Mouse (Mus musculus) megakaryocyte, adult 5-6 weeks (primary cell): ENCODE measurements around the gene Trim66. TPM values are rescaled to one million over a fixed set of nuclear protein-coding genes. Genes with fewer than 3 reads are reported as not detected.

Experiments used
- ATAC-seq: 2 replicates; pipeline ENCODE4 v1.8.0; 2016; ENCODE audit warnings: mild to moderate bottlenecking, inconsistent platforms; ENCODE audit not compliant: poor library complexity, severe bottlenecking
- total RNA-seq, 2 experiments: library from RNA; stranded (forward) in 1 of 2; stranded (reverse) in 1 of 2; fragments of 153-499, 151-499 nt in 1 of 2; fragments of 221-1000, 200-1000 nt in 1 of 2; gene quantifications; 2 replicates each; pipeline versions ENCODE4 v1.2.3 to v1.2.4; 2015 to 2017

Trim66 gene
- 0.11 TPM in 1 of 2 replicates, not detected in the other for total RNA-seq (2015)
- total RNA-seq (2017), result 0.08 TPM in 1 of 2 replicates, not detected in the other

DNA sequence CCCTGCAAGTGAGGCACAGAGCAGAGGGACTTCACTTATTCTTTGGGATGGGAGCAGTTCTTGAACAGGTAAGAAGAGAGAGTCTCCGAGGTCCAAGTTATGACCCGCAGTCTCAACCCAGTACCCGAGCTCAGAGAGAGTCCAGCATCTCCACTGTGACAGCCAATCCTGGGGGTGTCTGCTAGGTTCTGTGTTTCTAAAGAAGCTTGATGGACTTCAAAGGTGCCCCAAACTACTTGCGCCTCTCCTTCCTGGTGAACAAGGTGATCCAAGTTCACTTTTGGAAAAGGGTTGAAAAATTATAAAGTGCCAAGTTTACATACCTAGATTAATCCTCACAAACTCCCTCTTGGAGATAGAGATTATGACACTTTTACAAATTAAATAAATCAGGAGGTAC lies at the start of gene Trim66:
Trim66 (minus strand) TSS at position 101 of the 400 bp plus-strand sequence.
- ATAC-seq, result no peak

DNA sequence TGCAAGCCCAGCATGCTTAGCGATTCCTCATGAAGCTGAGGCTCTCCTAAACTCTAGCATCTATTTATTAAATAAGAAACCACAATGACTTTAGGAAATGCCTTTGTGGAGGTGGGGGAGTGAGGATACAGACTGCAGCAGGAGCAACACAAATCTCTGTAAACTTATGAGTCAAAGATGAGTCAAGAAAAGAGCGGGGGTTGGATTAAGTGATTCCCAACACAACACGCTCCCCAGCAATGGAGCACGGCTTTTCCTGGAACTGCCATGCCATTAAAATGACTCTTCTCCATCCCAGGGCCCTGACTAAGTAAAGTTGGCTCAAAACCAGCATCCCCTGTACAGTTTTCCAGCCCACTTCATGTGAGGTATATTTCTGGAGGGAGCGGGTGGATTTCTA lies 38.8 kb upstream of the Trim66 start:
- ATAC-seq, result no peak

DNA sequence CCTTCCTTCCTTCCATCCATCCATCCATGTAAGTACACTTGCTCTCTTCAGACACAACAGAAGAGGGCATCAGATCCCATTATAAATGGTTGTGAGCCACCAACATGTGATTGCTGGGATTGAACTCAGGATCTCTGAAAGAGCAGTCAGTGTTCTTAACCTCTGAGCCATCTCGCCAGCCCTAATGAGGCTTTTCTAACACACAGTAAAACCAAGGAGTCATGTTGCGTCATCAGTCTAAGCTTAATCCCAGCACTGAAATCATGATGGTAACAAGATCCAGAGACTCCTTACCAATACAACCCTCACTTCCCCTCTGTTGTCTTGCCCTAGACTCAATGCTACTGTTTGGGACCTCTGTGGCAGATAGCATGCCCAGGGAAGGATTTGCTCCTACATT lies 38.3 kb upstream of the Trim66 start:
- no peak for ATAC-seq

DNA sequence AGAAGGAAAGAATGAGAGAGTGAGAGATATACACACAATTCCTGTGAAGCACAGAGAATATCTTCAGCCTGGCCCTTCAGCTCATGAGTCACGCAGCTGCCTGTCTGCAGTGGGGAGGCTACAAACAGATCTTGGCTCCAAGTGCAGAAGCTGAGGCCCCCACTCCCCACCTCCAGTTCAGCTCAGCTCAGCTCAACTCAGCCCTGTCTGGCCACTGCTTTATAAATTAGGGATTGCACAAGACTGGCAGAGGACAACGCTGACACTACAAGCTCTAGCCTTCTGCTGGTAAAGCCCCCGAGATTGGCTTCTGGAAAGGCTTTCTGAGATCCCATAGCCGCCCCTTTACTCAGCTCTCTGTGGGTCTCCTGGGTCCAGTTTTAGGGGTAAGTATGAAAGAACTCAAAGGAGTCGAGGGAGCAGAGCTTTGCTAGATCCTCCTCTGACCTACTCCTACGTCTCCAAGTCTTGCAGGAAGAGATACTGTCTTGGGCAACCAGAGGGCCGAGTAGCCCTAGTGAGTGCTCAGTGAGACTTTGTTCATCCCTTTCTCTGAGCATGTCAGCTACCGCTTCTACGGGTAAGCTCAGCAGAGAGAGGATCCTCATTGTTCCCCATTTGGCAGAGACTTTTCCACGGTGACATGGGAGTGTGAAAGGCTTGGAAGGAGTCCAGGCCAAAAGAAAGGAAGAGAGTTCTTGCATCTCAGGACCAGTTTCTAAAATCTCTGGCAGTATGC lies 37.5 kb upstream of the Trim66 start:
- no peak for ATAC-seq

DNA sequence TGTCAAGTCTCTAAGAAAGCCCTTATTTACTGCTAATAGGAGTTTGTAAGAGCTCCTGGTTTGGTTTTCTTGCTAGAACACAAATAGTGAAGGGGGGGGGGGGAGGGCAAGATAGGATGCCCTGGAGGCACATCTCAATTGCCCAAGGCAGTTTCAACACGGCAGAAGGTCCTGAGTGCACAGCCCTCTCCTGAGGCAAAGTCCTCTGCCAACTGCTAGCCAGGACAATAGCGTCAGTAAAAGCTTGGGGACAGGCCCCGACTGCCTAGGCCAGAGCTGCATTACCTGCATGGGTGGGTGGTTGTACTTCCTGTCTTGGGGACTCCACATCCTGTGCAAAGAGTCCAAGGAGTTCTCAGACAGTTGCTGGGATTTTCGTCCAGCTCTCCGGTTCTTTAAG lies 36.9 kb upstream of the Trim66 start:
- ATAC-seq, result no peak

DNA sequence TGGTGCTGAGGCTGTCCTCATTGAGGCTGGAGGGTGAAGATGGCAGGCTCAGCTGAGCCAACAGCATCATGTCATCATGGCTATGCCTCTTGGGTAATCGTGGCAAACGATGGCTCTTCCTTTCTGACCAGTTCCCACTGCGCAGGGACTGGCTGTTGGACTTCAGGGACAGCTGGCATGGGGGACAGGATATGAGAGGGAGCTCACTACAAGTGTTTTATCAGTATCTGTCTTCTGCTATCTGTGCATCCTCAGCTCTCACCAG lies 34.4 kb upstream of the Trim66 start:
- peak; percentile 14; the same call in 1 of the 2 replicates for ATAC-seq

DNA sequence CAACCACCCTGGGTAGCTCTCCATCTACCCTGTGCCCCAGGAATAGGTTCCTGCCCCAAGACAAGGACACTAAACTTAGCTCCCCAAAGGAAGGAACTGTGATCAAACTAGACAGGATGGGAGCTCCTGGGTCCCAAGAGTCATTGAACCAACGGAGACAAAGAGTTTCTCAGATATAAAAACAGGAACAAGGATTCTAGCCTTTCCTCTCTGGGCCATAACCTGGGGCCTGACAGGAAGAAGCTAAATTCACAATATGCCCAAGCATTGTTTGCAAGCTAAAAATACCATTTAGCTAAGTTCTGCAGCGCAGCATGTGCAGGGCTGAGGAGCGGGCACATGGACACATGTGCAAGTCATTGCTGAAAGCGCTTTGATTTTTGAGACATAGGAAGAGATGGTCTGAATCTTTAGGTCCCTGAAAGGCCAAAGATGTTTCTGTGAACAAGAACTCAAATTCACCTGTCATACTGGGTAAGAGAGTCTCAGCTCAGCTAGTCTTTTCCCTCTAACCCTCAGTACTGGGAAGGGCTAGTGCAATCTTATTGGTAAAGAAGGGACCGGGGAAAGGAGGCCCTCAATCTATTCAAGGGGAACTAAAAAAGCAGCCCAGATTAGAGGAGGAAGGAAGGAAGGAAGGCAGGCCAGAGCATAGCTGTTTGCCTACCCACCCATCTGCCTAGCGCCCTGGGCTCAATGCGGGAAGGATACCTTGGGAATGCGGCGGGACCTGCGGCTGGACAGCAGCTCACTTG lies 33.9 kb upstream of the Trim66 start:
- ATAC-seq, result peak; percentile 42

DNA sequence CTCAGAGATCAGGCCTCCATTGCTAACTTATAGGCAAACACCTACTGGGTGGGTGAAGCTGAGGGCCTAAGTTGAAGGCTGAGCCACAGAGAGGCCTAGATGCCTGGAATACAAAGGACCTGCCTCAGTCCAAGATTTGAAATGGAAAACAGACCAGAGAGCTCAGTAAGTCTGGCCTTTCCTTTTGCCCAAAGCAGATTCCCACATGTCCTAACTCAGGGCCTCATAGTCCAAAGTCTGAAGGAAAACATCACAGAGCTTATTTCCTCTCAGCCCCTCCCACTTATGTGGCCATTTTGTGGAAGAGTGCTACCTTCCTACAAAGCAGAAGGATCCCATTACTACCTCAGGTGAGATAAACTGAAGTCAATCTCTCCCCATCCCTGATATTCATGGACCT lies 33.0 kb upstream of the Trim66 start:
- no peak for ATAC-seq

DNA sequence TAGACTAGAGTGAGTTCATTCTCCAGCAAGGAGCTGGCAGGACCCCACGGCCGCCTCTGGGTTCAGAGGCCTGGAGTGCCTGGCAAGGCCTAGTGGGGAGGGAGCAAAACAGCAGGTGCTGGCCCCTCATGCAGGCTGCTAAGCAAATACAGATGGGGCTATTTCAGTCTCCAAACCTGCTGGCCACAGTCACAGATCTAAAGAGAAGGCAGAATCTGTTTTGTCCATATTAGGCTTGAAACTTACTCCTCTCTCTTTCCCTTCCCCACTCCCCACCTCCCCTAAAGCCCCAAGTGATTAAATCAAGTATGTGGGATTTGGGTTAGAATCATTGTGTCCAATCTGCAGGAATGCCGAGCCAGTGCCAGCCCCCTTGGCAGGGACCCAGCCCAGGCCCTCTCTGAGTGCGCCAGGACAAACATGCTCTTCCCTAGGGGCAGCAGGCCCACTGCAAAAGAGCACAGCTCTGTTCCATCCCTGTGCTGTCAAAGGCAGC lies 28.6 kb upstream of the Trim66 start:
- ATAC-seq, result no peak

DNA sequence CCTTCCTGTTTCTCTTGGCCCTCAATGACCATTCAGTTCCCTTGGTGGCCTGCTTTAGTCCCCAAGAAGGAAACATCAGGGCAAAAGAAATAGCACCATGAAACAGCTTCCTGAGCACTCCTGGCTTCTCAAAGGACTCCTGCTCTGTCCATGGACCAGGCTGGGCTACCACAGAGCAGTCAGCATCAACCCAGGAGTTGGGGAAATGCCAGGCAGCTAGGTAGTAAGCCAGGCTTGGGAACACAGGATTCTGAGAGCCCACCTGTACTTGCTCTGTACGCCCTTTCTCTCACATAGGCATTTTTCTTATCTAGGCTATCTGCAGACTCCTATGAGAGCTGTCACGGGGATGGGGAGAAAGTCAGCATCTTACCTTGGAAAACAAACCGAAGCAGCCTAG lies 27.0 kb upstream of the Trim66 start:
- ATAC-seq, result no peak

DNA sequence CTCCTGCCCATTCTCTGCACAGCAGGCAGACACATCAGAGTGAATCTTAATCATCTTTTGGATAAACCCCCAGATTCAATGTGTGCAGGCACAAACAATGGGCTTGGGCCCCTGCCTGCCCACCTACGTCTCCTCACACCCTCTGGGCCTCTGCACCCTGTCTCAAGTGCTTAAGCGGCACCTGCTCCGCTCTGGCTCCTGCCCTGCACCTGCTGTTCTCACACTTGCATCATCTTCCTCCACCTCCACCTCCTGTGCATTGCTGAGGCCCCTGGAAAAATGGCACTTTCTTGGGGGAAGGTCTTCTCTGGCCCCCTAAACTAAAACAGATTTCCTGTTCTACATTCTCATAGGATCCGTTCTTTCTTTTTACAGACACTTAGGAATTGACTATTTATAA lies 26.0 kb upstream of the Trim66 start:
- no peak for ATAC-seq

DNA sequence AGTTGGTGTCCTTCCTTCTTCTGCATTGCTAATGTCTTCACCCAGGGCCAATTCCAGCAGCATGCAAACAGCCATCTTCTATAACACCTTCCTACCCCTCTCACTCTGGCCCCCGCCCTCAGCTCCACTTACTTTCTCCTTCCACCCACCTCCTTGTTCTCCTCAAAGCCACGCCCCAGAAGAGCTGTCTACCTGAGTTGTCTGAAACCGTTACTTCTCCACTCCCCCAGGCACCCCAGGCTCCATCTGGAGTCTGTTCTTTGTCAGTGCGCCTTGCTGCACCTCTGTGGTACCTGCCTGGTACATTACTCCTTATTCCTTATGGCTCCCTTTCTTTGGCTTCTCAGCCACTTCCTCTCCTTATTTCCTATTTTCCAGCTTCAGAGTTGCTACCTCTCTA lies 25.2 kb upstream of the Trim66 start:
- ATAC-seq, result no peak

DNA sequence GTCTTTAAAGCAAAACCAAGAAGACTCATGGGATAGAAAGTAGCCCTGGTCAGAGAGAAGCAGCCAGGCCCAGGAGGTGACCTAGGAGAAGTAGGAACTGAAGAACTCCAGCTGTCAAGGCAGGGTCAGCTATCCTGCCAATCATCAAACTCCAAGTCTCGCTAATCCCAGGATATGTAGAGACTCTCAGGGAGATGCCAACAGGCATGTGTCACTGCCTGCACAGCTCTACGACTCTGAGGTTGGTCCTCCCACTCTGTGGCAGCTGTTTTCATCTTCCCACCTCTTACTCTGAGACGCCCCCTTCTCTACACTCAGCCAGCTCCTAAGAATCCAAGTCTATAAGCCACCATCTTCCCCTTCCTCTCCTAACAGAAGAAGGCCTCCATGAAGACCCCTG lies 24.8 kb upstream of the Trim66 start:
- ATAC-seq, result no peak

DNA sequence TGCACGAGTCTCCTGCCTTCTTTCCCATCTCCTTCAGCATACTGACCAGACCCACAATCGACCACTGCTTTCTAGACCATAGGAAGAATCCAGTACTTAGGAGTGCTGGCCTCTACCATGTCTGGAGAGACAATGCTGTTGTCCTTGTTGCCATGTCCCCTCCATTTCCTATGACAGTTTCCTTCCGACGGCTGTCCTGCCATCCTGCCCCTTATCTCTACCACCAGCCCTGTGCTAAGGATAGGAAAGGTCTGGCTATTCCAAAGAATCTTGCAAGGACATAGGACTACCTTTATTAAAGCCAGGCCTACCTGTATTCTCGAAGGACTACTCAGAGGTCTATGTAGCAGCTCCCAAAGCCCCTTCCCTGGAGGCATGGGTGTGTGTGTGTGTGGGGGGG lies 23.6 kb upstream of the Trim66 start:
- ATAC-seq, result no peak

DNA sequence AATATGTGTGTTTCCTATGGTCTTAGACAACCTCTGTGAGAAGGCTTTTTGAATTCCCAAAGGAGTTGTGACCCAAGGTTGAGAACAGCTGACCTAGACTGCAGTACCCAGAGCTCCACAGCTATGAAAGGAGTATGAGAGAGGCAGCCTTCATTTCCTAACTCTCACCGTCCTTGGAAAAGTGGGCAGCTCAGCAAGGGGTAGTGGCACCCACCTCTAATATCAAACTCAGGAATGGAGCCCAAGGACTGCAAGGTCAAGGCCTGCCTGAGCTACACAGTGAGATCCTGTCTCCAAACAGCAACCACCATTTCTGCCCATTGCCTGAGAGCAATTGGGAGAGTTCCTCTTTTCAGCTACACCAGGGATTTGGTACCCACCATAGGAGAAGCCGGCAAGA lies 21.8 kb upstream of the Trim66 start:
- ATAC-seq, result no peak

DNA sequence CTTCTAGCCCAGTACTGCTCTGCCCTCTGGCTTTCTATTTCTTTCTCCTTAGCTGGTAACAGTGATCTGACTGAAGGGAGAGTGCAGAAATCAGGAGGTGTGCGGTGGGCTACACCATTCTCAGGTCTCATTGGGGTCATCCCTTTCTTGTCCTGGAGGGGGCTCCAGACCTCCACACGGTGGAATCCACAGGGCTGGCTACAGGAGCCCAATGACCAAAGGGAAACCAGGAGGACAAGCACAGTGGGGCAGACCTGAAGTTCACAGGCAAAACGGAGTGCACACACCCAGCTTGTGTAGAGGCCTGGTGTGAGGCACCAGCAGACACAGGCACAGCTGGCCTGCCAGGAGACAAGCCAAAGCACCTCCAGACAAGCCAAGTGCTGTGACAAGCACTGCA lies 20.4 kb upstream of the Trim66 start:
- ATAC-seq, result no peak

DNA sequence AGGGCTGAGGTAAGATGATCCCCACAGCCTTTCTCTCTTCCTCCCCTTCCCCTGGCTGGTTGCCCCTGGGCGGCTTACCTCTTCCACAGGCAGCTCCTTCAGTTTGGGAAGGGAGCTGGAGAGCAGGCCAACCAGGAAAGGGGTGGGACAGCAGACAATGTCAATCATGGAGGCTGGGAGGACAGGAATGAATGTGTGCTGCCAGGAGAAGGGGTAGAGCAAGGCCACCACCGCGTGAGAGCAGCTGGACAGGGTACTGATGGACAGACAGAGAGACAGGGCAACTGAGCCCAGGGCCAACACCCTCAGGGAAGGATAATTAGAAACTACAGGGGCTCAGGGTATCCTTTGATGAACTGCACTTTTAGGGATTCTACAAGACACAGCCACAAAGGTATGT lies 19.6 kb upstream of the Trim66 start:
- no peak for ATAC-seq

DNA sequence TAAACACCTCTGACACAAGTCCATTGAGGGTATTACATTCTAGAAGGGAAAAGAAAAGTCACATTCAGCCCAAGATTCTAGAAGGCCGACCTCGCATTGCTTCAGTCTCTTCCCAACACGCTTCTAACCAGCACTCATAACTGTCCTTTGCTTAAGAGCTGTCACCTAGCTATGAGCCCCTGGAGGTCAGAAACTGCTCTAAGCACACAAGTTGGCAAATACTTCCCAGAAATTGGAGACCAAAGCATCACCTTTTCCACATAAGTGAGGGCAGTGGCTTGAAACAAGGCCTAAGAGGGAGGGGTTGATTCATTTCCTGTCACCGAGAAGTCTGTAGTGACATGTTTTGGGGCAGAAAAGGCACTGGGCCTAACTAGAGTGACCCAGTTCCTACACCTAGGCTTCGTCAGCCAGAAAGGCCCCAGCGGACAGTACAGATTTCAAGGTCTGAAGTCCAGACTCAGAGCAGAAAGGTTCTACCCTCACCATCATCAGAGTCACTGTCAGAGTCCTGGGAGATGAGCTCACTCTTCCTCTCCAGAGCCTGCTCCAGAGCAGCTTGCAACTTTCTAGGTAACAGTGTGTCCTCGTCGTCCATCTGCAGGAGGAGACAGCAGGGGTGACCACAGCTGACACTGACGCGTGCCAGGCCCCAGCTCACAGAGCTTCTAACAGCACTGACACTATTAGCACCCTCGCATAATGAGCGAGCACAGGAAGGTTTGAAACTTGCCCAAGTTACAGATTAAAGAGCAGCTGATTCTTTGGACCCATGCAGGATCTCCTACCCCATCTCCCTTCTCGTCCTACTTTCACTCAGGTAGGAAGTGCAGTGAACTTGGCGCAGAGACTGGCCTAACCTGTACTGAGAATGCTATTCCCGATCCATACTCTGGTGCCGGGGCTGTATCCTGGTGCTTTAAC lies 18.1 kb upstream of the Trim66 start:
- ATAC-seq, result no peak

DNA sequence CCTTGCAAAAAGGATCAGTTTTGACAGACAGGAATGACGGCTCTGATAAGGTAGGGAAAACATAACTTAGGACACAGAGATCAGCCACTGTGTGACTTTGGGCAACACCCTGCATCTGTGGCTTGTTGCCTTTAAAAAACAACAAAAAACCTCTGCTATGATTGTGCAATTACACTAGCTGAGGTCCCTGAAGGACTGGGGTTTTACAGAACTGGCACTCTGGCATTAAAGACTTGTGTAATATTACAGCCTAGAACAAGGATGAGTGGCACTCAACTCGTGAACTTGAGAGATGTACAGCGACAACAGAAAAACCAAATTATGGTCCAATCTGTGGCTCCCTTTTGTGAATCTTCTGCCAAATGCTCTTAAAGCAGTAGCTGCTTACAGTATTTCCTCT lies 16.8 kb upstream of the Trim66 start:
- peak; percentile 55 for ATAC-seq

DNA sequence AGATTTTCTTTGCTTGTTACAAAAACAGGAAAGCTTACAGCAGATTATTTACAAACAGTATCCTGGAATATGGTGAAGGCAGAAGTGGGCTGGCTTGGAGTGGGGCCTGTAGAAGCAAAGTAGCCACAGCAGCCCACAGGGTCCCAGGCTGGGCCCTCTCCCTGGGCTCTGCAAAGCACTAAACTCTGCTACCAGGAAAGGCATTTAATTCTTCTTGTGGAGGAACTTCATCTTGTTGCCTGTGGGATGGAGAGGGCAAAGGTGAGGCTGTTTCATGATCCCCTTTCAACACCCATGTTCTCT lies 16.5 kb upstream of the Trim66 start:
- ATAC-seq, result no peak

DNA sequence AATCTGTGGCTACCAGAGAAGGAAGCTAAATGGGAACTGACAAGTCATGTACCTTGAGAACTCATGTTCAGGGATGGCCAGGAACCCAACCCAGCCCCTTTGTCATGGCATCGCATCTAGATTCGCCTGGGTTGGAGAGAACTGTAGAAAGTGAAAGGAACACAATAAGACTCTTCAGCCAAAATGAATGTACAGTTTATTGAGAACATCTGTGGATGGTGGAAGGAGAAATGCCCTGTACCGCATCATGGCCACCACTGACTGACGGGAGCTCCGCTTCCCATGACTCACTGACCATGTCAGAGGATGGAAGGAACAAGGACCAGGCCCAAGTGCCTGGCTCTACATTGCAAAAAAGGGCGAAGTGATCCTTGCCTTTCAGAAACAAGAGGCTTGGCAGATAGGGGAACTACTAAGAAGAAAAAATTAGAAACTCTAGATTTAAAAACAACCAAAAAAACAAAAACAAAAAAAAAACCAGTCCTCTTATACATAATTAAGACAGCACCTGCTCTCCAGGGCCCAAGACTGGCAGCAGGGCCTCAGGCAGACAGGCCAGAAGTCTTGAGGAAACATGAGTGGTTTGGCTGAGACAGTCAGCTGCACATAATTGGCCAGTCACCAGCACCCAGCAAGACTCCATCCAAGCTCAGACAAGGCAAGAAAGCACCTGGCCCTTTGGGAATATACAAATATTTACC lies 16.0 kb upstream of the Trim66 start:
- ATAC-seq, result no peak
